21 mouse cellular contexts compared by ENCODE assay signal in genomic region chr16:40187987-40188590, GRCm38 (mm10).
"Had no signal": no experiment of that assay in that cellular context is flagged by ENCODE, and none has a peak within 500 bp of the region (broad histone marks: within the 10 kb centered on the region; RNA-seq: fewer than 3 reads in every experiment).

No protein-coding gene starts in this region.

- DNase-seq: kidney, adult 11 months; kidney, adult 8-10 months; kidney, postnatal 10 days; kidney, postnatal 36 days; layer of hippocampus, postnatal 36 days; liver, embryonic 13.5 days; lung, adult 2 months; lung, postnatal 14 days; lung, postnatal 4 days; right cerebral cortex, adult 18-20 months; right cerebral cortex, postnatal 14 days; right cerebral cortex, postnatal 4 days; thymus, adult 2 months; thymus, postnatal 14 days; thymus, postnatal 4 days had no signal

- H3K4me2 ChIP-seq: kidney, embryonic 15.5 days; liver, embryonic 13.5 days; midbrain, embryonic 11.5 days; midbrain, embryonic 15.5 days; neural tube, embryonic 12.5 days had no signal

- H3K4me3 ChIP-seq: kidney, embryonic 15.5 days; left cerebral cortex, adult 2 months; liver, embryonic 13.5 days; midbrain, embryonic 15.5 days; neural tube, embryonic 12.5 days had no signal

- H3K9me3 ChIP-seq: kidney, embryonic 15.5 days; liver, embryonic 13.5 days; midbrain, embryonic 15.5 days; neural tube, embryonic 12.5 days had no signal

- ATAC-seq: midbrain, embryonic 15.5 days had no signal

- H3K27ac ChIP-seq: kidney, embryonic 15.5 days; left cerebral cortex, adult 2 months; liver, embryonic 13.5 days; midbrain, embryonic 15.5 days; neural tube, embryonic 12.5 days; stomach, postnatal 0 days had no signal

- H3K27me3 ChIP-seq: kidney, embryonic 15.5 days; liver, embryonic 13.5 days; midbrain, embryonic 15.5 days; neural tube, embryonic 12.5 days had no signal

- H3K4me1 ChIP-seq: kidney, embryonic 15.5 days; liver, embryonic 13.5 days; midbrain, embryonic 15.5 days; neural tube, embryonic 12.5 days had no signal

- H3K36me3 ChIP-seq: kidney, embryonic 15.5 days; liver, embryonic 13.5 days; midbrain, embryonic 15.5 days; neural tube, embryonic 12.5 days had no signal

- H3K9ac ChIP-seq: kidney, embryonic 15.5 days; liver, embryonic 13.5 days; midbrain, embryonic 15.5 days; neural tube, embryonic 12.5 days had no signal
